Mouse (Mus musculus) macrophage (primary cell): ENCODE results near the gene Thbs3. TPM values are rescaled to one million over a fixed set of nuclear protein-coding genes. Genes with fewer than 3 reads are reported as not detected.

Experiments used
- H3K27ac ChIP-seq: fragments of 350-480 bp; formaldehyde crosslinking; 2 replicates; pipeline ENCODE4 v1.9.0; 2021
- H3K36me3 ChIP-seq: fragments of 350-480 bp; formaldehyde crosslinking; 2 replicates; pipeline ENCODE4 v1.9.0; 2021; ENCODE audit errors: inconsistent target
- H3K4me3 ChIP-seq: fragments of 350-480 bp; formaldehyde crosslinking; 2 replicates; pipeline ENCODE4 v1.9.0; 2021; ENCODE audit errors: inconsistent target
- H3K79me2 ChIP-seq: fragments of 350-480 bp; formaldehyde crosslinking; 2 replicates; pipeline ENCODE4 v1.9.0; 2021; ENCODE audit errors: inconsistent target
- whole genome bisulfite sequencing: methylation state at CpG from one replicate; pipeline ENCODE4 v1.1.7; 2026; ENCODE audit warnings: inconsistent platforms; ENCODE audit not compliant: missing documents; 5-methylcytosine and 5-hydroxymethylcytosine counted together
- polyA plus RNA-seq: library from polyadenylated mRNA; stranded (reverse); fragments of 250-400 nt; gene quantifications from 3 replicates; pipeline ENCODE4 v1.2.4, GENCODE M21; 2018; ENCODE audit warnings: inconsistent platforms

Gene Thbs3
- polyA plus RNA-seq, 1 experiment from 2014 or later: 0.34 TPM

- Histone ChIP-seq H3K4me3 (no peak overlapping the region), H3K36me3 (no peaks in the 10 kb centered on the region), H3K27ac (no peak overlapping the region), H3K79me2 (no peaks in the 10 kb centered on the region)
- WGBS: 94% methylated on average over 18 of the region's 23 CpGs
Measured at GRCm38 (mm10) chr3:89187197-89187596, 27.8 kb upstream of the Thbs3 start.

- no peaks in the 10 kb centered on the region for H3K79me2 ChIP-seq
- 87% methylated on average over 18 of the region's 18 CpGs for WGBS
- H3K27ac ChIP-seq: no peak overlapping the region
- H3K36me3 ChIP-seq: no peaks in the 10 kb centered on the region
- H3K4me3 ChIP-seq: no peak overlapping the region
Measured at GRCm38 (mm10) chr3:89187690-89188477, 27.1 kb upstream of the Thbs3 start.

- H3K36me3 ChIP-seq: no peaks in the 10 kb centered on the region
- no peaks in the 10 kb centered on the region for H3K79me2 ChIP-seq
- no peak overlapping the region for H3K27ac ChIP-seq
- H3K4me3 ChIP-seq: no peak overlapping the region
- 94% methylated on average over 12 of the region's 12 CpGs for WGBS
Measured at GRCm38 (mm10) chr3:89188478-89188875, 26.5 kb upstream of the Thbs3 start.

- 18% methylated on average over 8 of the region's 8 CpGs for WGBS
- H3K79me2 ChIP-seq: no peaks in the 10 kb centered on the region
- no peaks in the 10 kb centered on the region for H3K36me3 ChIP-seq
- H3K27ac ChIP-seq: no peak overlapping the region
- no peak overlapping the region for H3K4me3 ChIP-seq
Measured at GRCm38 (mm10) chr3:89190436-89190835, 24.5 kb upstream of the Thbs3 start.

GRCm38 (mm10) chr3:89193351-89193750 is 21.6 kb upstream of the Thbs3 start:
- H3K4me3 ChIP-seq: no peak overlapping the region
- no peak overlapping the region for H3K27ac ChIP-seq
- H3K36me3 ChIP-seq: no peaks in the 10 kb centered on the region
- no peaks in the 10 kb centered on the region for H3K79me2 ChIP-seq
- WGBS: 40% methylated on average over 1 of the region's 1 CpGs

- H3K27ac ChIP-seq: no peak overlapping the region
- no peaks in the 10 kb centered on the region for H3K79me2 ChIP-seq
- WGBS: 76% methylated on average over 2 of the region's 2 CpGs
- H3K36me3 ChIP-seq: no peaks in the 10 kb centered on the region
- no peak overlapping the region for H3K4me3 ChIP-seq
Measured at GRCm38 (mm10) chr3:89193853-89194252, 21.1 kb upstream of the Thbs3 start.

GRCm38 (mm10) chr3:89195979-89196877 is 18.8 kb upstream of the Thbs3 start:
- no peaks in the 10 kb centered on the region for H3K36me3 ChIP-seq
- WGBS: 10% methylated on average over 33 of the region's 33 CpGs
- peak overlapping the region; percentile 39 for H3K27ac ChIP-seq
- H3K4me3 ChIP-seq: peak overlapping the region; percentile 39
- no peaks in the 10 kb centered on the region for H3K79me2 ChIP-seq

- no peak overlapping the region for H3K27ac ChIP-seq
- peaks cover 10% of the 10 kb centered on the region for H3K36me3 ChIP-seq
- 41% methylated on average over 3 of the region's 3 CpGs for WGBS
- H3K4me3 ChIP-seq: no peak overlapping the region
- H3K79me2 ChIP-seq: peaks cover 22% of the 10 kb centered on the region
Measured at GRCm38 (mm10) chr3:89199839-89200238, 15.1 kb upstream of the Thbs3 start.

- 23% methylated on average over 12 of the region's 13 CpGs for WGBS
- H3K4me3 ChIP-seq: peak within 1 kb of the TSS; percentile 80
- peaks cover 36% of the 10 kb centered on the region for H3K79me2 ChIP-seq
- H3K27ac ChIP-seq: peak within 1 kb of the TSS; percentile 72
- peaks cover 36% of the 10 kb centered on the region for H3K36me3 ChIP-seq
Measured at GRCm38 (mm10) chr3:89202253-89203141, 12.5 kb upstream of the Thbs3 start, which contains the start of gene Gba. TSS of gene Gba (plus strand) at chr3:89202928.

- Histone ChIP-seq H3K4me3 (peak overlapping the region; percentile 80), H3K79me2 (peaks cover 36% of the 10 kb centered on the region), H3K36me3 (peaks cover 42% of the 10 kb centered on the region), H3K27ac (peak overlapping the region; percentile 72)
- 38% methylated on average over 5 of the region's 5 CpGs for WGBS
Measured at GRCm38 (mm10) chr3:89203142-89203514, 11.9 kb upstream of the Thbs3 start.

- WGBS: 97% methylated on average over 7 of the region's 7 CpGs
- H3K4me3 ChIP-seq: no peak overlapping the region
- H3K27ac ChIP-seq: no peak overlapping the region
- H3K36me3 ChIP-seq: peaks cover 58% of the 10 kb centered on the region
- peaks cover 36% of the 10 kb centered on the region for H3K79me2 ChIP-seq
Measured at GRCm38 (mm10) chr3:89206079-89206478, 8.9 kb upstream of the Thbs3 start.

GRCm38 (mm10) chr3:89206695-89207094 is 8.3 kb upstream of the Thbs3 start:
- H3K4me3 ChIP-seq: no peak overlapping the region
- H3K79me2 ChIP-seq: peaks cover 36% of the 10 kb centered on the region
- peaks cover 58% of the 10 kb centered on the region for H3K36me3 ChIP-seq
- no peak overlapping the region for H3K27ac ChIP-seq
- 85% methylated on average over 2 of the region's 2 CpGs for WGBS

- 96% methylated on average over 13 of the region's 13 CpGs for WGBS
- Histone ChIP-seq H3K27ac (no peak overlapping the region), H3K36me3 (peaks cover 58% of the 10 kb centered on the region), H3K79me2 (peaks cover 43% of the 10 kb centered on the region), H3K4me3 (no peak overlapping the region)
Measured at GRCm38 (mm10) chr3:89208075-89208657, 6.8 kb upstream of the Thbs3 start.

- WGBS: 89% methylated on average over 6 of the region's 6 CpGs
- Histone ChIP-seq H3K79me2 (peaks cover 42% of the 10 kb centered on the region), H3K4me3 (no peak overlapping the region), H3K27ac (no peak overlapping the region), H3K36me3 (peaks cover 58% of the 10 kb centered on the region)
Measured at GRCm38 (mm10) chr3:89208736-89209135, 6.2 kb upstream of the Thbs3 start.
